Mouse (Mus musculus): ENCODE data around the gene Man2a1. TPM values are rescaled to one million over a fixed set of nuclear protein-coding genes. Genes with fewer than 3 reads are reported as not detected.
A peak's percentile ranks its signal among the peaks of the same experiment; 100 is the strongest.

Man2a1 gene
- polyA plus RNA-seq, 1 experiment from 2014 or later, result 11.5 TPM

DNA sequence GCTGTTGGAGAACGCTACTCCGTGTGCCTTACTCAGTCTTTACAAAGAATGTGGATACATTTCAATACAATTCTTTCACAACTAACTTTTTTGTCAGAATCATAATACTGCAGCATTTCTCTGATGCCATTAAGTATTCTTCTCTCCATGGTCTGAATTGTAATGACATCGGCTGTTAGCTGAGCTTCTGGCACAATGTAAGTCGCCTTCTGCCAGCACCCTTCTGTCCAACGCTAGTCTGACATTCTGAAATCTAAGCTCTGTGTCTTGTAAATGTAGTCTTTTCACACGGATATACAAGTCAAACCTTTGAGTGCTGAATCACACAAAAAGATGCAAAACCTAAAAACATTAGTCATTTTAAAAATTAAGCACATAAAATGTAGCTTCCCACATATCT, 138.6 kb downstream of the Man2a1 start:
- 84% methylated on average over 6 of the region's 6 CpGs for WGBS (ENCODE audit: insufficient replicate concordance)
- Histone ChIP-seq H3K4me1 (ENCODE audit: insufficient read depth) (no peaks in the 10 kb centered on the region), H3K27ac (ENCODE audit: low read depth) (no peak overlapping the region), H3K36me3 (replicated peaks; ENCODE audit: insufficient read depth, low read length) (peaks cover 56% of the 10 kb centered on the region), H3K4me3 (ENCODE audit: low read depth, low read length) (no peak overlapping the region), H3K9ac (replicated peaks) (no peak overlapping the region), H3K4me2 (ENCODE audit: low read depth, low read length) (no peak overlapping the region), H3K27me3 (ENCODE audit: insufficient read depth, low read length) (no peaks in the 10 kb centered on the region), H3K9me3 (ENCODE audit: low read length) (no peaks in the 10 kb centered on the region)
- ATAC-seq (no peak), DNase-seq (no peak)
- TF ChIP-seq EP300 (IDR thresholded peaks at IDR 0.05; ENCODE audit: low read depth) (no peak), CTCF (IDR thresholded peaks at IDR 0.05; ENCODE audit: low read depth) (no peak)

DNA sequence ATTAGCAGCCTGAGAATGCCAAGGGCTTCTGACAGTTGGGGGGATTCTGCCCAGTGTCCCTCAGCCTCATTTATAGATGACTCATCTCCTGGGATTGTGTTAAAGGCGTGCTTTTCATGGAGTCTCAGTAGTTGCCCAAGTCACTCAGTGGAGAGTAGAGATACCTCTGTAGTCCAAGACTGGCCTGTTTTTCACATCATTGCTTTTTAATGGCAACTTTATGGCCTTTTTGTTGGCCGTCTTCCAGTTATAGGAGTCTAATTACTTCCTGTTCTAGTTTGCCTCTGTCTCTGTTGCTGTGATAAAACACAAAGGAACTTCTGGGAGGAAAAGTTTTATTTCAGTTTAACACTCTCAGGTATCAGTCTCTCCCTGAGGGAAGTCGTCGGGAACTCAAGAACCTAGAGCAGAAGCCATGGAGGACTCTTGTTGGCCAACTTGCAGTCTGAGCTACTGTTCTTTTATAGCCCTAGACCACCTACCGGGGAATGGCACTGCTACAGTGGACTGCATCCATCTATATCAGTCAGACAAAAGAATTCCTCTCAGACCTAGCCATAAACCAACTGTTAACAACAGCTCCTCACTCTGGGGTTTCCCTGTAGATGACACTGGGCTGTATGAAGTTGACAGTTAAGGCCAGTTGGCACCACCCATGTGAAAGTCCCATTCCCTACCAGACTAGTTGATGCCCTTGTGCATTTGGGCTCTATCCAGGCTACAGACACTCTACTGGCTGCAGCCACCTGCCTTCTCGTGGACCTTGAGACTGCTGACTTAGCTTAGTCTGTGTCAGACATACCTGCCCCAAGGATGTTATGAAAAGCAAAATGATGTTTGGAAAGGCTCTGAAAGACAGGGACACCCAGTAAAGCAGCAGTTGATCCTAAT, 142.4 kb downstream of the Man2a1 start:
- Histone ChIP-seq H3K4me3 (ENCODE audit: low read depth, low read length) (no peak overlapping the region), H3K4me2 (ENCODE audit: low read depth, low read length) (no peak overlapping the region), H3K9me3 (ENCODE audit: low read length) (no peaks in the 10 kb centered on the region), H3K27me3 (ENCODE audit: insufficient read depth, low read length) (no peaks in the 10 kb centered on the region), H3K27ac (ENCODE audit: low read depth) (0 out of 2 replicates have a peak overlapping the region, but pooled peaks have one; percentile 2), H3K36me3 (replicated peaks; ENCODE audit: insufficient read depth, low read length) (peaks cover 68% of the 10 kb centered on the region), H3K4me1 (ENCODE audit: insufficient read depth) (peaks cover 8% of the 10 kb centered on the region), H3K9ac (replicated peaks) (no peak overlapping the region)
- DNase-seq (no peak), ATAC-seq (no peak)
- 79% methylated on average over 6 of the region's 6 CpGs for WGBS (ENCODE audit: insufficient replicate concordance)
- no peak for TF ChIP-seq EP300 (IDR thresholded peaks at IDR 0.05; ENCODE audit: low read depth)
- TF ChIP-seq CTCF (IDR thresholded peaks at IDR 0.05; ENCODE audit: low read depth), result no peak

DNA sequence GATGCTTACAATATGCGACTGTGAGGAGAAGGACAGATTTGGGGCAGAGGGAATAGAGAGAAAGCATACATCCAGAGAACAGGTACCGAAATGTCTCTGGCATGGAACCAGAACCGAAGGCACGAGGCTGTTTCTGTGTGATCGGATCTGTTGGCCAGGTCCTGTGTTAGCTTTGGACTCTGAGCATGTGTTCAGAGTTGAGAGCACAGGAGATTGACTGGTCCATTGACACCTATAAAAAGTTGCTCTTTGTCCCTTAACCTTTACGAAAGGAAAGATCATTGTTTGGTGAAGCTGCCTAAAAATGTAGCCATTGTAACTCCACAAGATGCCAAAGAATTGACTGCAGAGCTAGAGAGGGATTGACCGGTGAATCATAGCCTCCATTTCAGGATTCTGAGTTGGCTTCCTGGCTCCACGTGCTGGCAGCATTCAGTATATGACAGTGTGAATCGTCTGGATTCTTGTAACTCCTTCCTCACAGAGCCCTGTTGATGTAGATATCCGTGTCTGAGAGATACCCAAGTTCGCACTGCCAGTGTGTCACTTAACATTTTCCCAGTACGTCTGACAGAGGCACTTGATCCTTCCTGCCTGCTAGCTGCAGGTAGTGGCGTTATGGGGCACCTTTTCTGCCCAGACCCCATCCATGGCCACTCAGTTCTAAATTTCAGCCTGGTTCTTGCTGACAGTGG, 143.2 kb downstream of the Man2a1 start:
- DNase-seq, result peak; percentile 28

DNA sequence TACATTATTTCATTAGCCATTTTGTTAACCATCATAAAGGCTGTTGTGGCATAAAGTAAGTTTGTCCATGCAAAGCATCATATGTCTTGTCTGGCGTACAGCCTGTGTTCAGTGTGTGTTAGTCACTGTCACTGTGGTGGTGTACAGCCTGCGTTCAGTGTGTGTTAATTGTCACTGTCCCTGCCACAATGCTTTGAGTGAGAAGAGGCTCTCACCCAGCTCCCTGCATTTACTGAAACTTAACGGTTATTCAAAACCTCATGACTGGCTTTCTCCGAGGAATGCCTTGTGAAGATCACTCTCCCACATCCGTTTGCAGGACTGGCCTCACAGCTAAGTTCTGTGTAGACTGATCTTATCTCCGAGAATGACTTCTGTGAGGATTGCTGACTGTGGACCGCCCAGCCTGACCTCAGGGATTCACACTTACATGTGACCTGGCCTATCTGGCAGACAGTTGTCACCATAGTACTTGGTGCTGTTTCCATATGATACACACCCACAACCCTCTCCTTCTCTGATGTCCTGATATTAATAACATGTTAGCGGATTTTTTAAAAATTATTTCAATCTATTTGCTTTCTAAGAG, 146.2 kb downstream of the Man2a1 start:
- H3K4me1 ChIP-seq (ENCODE audit: insufficient read depth), result peaks cover 12% of the 10 kb centered on the region
- 59% methylated on average over 8 of the region's 8 CpGs for WGBS (ENCODE audit: insufficient replicate concordance)
- no peak for DNase-seq
- no peak overlapping the region for H3K4me2 ChIP-seq (ENCODE audit: low read depth, low read length)
- H3K9me3 ChIP-seq (ENCODE audit: low read length), result no peaks in the 10 kb centered on the region
- H3K36me3 ChIP-seq (replicated peaks; ENCODE audit: insufficient read depth, low read length), result peaks cover 56% of the 10 kb centered on the region
- H3K27ac ChIP-seq (ENCODE audit: low read depth), result peak overlapping the region; percentile 48; the same call in 1 of the 2 replicates
- no peak overlapping the region for H3K9ac ChIP-seq (replicated peaks)
- H3K4me3 ChIP-seq (ENCODE audit: low read depth, low read length), result no peak overlapping the region
- H3K27me3 ChIP-seq (ENCODE audit: insufficient read depth, low read length), result no peaks in the 10 kb centered on the region
- TF ChIP-seq CTCF (IDR thresholded peaks at IDR 0.05; ENCODE audit: low read depth) (no peak), EP300 (IDR thresholded peaks at IDR 0.05; ENCODE audit: low read depth) (no peak)
- no peak; the same call in 1 of the 2 replicates for ATAC-seq

More for the DNA sequence above, 143.2 kb downstream of the Man2a1 start:
- Histone ChIP-seq H3K4me3 (ENCODE audit: low read depth, low read length) (no peak overlapping the region), H3K36me3 (replicated peaks; ENCODE audit: insufficient read depth, low read length) (peaks cover 64% of the 10 kb centered on the region), H3K27me3 (ENCODE audit: insufficient read depth, low read length) (no peaks in the 10 kb centered on the region), H3K4me2 (ENCODE audit: low read depth, low read length) (no peak overlapping the region), H3K4me1 (ENCODE audit: insufficient read depth) (peaks cover 8% of the 10 kb centered on the region), H3K9me3 (ENCODE audit: low read length) (no peaks in the 10 kb centered on the region), H3K9ac (replicated peaks) (no peak overlapping the region), H3K27ac (ENCODE audit: low read depth) (peak overlapping the region; percentile 2; the same call in 1 of the 2 replicates)
- WGBS (ENCODE audit: insufficient replicate concordance), result 84% methylated on average over 13 of the region's 13 CpGs
- TF ChIP-seq CTCF (IDR thresholded peaks at IDR 0.05; ENCODE audit: low read depth) (no peak), EP300 (IDR thresholded peaks at IDR 0.05; ENCODE audit: low read depth) (no peak)
- ATAC-seq, result peak; percentile 59

DNA sequence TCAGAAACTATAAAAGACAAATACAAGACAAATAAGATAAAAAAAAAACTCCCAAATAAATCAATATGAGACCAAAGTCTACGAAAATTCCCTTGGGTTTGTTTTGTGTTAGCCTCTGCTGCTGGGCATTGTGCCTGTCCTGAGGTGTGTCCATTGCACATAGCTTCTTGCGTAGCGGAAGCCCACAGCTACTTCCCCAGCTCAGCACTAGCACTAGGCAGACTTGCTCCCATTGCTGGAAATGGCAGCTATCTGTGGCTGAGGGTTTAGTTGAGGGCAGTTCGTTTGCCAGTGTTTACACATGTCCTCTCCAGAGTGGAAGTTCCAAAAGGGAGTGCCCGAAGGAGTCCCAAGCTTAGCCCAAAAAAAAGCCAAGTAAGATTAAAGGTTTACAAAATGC, 146.9 kb downstream of the Man2a1 start:
- Histone ChIP-seq H3K36me3 (replicated peaks; ENCODE audit: insufficient read depth, low read length) (peaks cover 52% of the 10 kb centered on the region), H3K27me3 (ENCODE audit: insufficient read depth, low read length) (no peaks in the 10 kb centered on the region), H3K4me1 (ENCODE audit: insufficient read depth) (peaks cover 12% of the 10 kb centered on the region), H3K4me3 (ENCODE audit: low read depth, low read length) (no peak overlapping the region), H3K27ac (ENCODE audit: low read depth) (peak overlapping the region; percentile 81), H3K9me3 (ENCODE audit: low read length) (no peaks in the 10 kb centered on the region), H3K9ac (replicated peaks) (no peak overlapping the region), H3K4me2 (ENCODE audit: low read depth, low read length) (peak overlapping the region; percentile 7; the same call in 1 of the 2 replicates)
- peak; percentile 50 for DNase-seq
- peak; percentile 78 for ATAC-seq
- WGBS (ENCODE audit: insufficient replicate concordance), result 59% methylated on average over 5 of the region's 5 CpGs
- TF ChIP-seq EP300 (IDR thresholded peaks at IDR 0.05; ENCODE audit: low read depth) (no peak), CTCF (IDR thresholded peaks at IDR 0.05; ENCODE audit: low read depth) (no peak)

DNA sequence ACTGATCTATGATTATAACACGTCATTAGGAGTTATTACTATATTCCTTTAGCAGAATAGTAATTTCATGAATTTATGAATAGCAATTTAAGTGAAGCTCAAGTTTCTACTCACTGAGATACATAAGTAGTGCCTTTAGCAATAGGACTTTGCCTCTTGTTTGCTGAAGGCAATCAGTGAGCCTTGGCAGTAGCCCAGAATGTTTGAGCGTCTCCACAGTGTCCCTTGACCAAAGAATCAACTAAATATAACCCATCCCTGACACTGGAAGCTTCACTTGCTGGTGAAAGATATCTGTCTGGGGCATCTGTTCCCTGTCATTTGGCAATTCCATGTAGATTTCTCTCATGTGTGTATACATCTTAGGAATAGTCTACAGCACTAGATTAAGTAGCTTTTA, 147.6 kb downstream of the Man2a1 start:
- WGBS (ENCODE audit: insufficient replicate concordance), result 47% methylated on average over 2 of the region's 2 CpGs
- Histone ChIP-seq H3K9me3 (ENCODE audit: low read length) (no peaks in the 10 kb centered on the region), H3K27me3 (ENCODE audit: insufficient read depth, low read length) (no peaks in the 10 kb centered on the region), H3K4me2 (ENCODE audit: low read depth, low read length) (peak overlapping the region; percentile 7; the same call in 1 of the 2 replicates), H3K4me1 (ENCODE audit: insufficient read depth) (peaks cover 12% of the 10 kb centered on the region), H3K9ac (replicated peaks) (no peak overlapping the region), H3K27ac (ENCODE audit: low read depth) (peak overlapping the region; percentile 81), H3K4me3 (ENCODE audit: low read depth, low read length) (no peak overlapping the region), H3K36me3 (replicated peaks; ENCODE audit: insufficient read depth, low read length) (peaks cover 53% of the 10 kb centered on the region)
- ATAC-seq (peak; percentile 41; the same call in 1 of the 2 replicates), DNase-seq (peak; percentile 49)
- no peak for TF ChIP-seq CTCF (IDR thresholded peaks at IDR 0.05; ENCODE audit: low read depth)
- no peak for TF ChIP-seq EP300 (IDR thresholded peaks at IDR 0.05; ENCODE audit: low read depth)

Measured in liver, postnatal 0 days (tissue).